Mouse (Mus musculus) limb, embryonic 14.5 days (tissue): ENCODE results near the gene Adamts8. TPM values are rescaled to one million over a fixed set of nuclear protein-coding genes. Genes with fewer than 3 reads are reported as not detected.

Source experiments
- ATAC-seq: fragments of 200-750 bp; cut with Nextera tagmentation; 2 replicates; pipeline ENCODE4 v1.8.0; 2017; ENCODE audit warnings: low read depth, moderate number of reproducible peaks, moderate TSS enrichment; ENCODE audit not compliant: low FRiP score
- DNase-seq: peaks from one replicate; pipeline ENCODE4 v3.0.0-alpha.2; 2015; ENCODE audit warnings: low spot score
- H3K27ac ChIP-seq: fragments of 300-500 bp; sonication (generic); replicated peaks from 2 replicates; pipeline ENCODE4 v1.5.1; 2014; ENCODE audit warnings: low read depth, mild to moderate bottlenecking, low read length, moderate library complexity, mixed read lengths
- H3K27me3 ChIP-seq: fragments of 300-500 bp; sonication (generic); 2 replicates; pipeline ENCODE4 v1.6.1; 2014; ENCODE audit warnings: low read length, mixed read lengths; ENCODE audit not compliant: control insufficient read depth, insufficient read depth
- H3K36me3 ChIP-seq: fragments of 300-500 bp; sonication (generic); 2 replicates; pipeline ENCODE4 v1.6.1; 2014; ENCODE audit warnings: mild to moderate bottlenecking, low read length, moderate library complexity, mixed read lengths; ENCODE audit not compliant: control insufficient read depth, insufficient read depth
- H3K4me1 ChIP-seq: fragments of 300-500 bp; sonication (generic); 2 replicates; pipeline ENCODE4 v1.6.1; 2014; ENCODE audit warnings: antibody characterized with exemption, low read length, mixed read lengths; ENCODE audit not compliant: control insufficient read depth, insufficient read depth
- H3K4me2 ChIP-seq: fragments of 300-500 bp; sonication (generic); replicated peaks from 2 replicates; pipeline ENCODE4 v1.6.1; 2014; ENCODE audit warnings: low read depth, mild to moderate bottlenecking, low read length, moderate library complexity; ENCODE audit not compliant: severe bottlenecking
- H3K4me3 ChIP-seq: fragments of 300-500 bp; sonication (generic); replicated peaks from 2 replicates; pipeline ENCODE4 v1.5.1; 2014; ENCODE audit warnings: low read length
- H3K9ac ChIP-seq: fragments of 300-500 bp; sonication (generic); 2 replicates; pipeline ENCODE4 v1.6.1; 2014; ENCODE audit warnings: mild to moderate bottlenecking, low read depth, low read length, moderate library complexity; ENCODE audit not compliant: severe bottlenecking
- H3K9me3 ChIP-seq: fragments of 300-500 bp; sonication (generic); 2 replicates; pipeline ENCODE4 v1.6.1; 2016; ENCODE audit warnings: low read length; ENCODE audit not compliant: control insufficient read depth
- POLR2A ChIP-seq: fragments of 200-500 bp; IDR thresholded peaks from 2 replicates; pipeline ENCODE4 v1.8.0; 2012; ENCODE audit warnings: inconsistent platforms, mild to moderate bottlenecking, moderate library complexity, borderline replicate concordance; ENCODE audit not compliant: insufficient read depth, insufficient read length; ENCODE audit errors: extremely low read depth
- WGBS: fragments of 180-500 bp; shearing (Covaris S2); extraction: QIAGEN DNeasy Blood & Tissue Kit; methylation state at CpG from one replicate; pipeline ENCODE4 v1.1.7; 2014; 5-methylcytosine and 5-hydroxymethylcytosine counted together
- polyA plus RNA-seq, 2 experiments: library from polyadenylated mRNA; depleted of rRNA in 1 of 2; stranded (reverse) in 1 of 2; unstranded in 1 of 2; fragments of >200 nt; fragmentation: Nextera tagmentation in 1 of 2; extraction: Ambion mirVana in 1 of 2; gene quantifications; 2 replicates each; pipeline versions ENCODE4 v1.2.1 to v1.2.3; 2012 to 2014

The Adamts8 gene
- polyA plus RNA-seq, 2 experiments = 4.2 to 5.0 TPM

DNA sequence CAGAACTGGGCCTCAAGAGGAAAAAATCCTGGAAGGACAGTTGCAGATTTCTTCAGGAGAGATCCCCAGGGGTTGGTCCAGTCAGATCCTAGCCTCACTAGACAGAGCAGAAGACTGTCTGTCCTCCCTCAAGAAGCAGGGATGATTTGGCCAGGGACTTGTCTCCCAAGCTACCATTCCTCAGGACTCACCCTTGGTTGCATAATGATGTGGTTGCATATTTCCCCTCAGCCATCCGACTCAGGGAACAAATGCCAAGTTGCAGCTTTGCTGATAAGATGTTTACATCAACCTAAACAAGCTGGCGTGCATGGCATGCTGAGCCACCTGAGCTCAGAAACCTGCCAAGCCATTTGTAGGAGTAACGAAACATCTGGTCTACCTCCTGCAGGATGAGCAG lies 7.1 kb downstream of the Adamts8 start:
- H3K27me3 ChIP-seq = peaks cover 20% of the 10 kb centered on the region
- DNase-seq = no peak
- H3K9me3 ChIP-seq = no peaks in the 10 kb centered on the region
- H3K36me3 ChIP-seq = no peaks in the 10 kb centered on the region
- H3K4me3 ChIP-seq = no peak overlapping the region
- no peak for TF ChIP-seq POLR2A
- no peak for ATAC-seq
- peaks cover 6% of the 10 kb centered on the region; the same call in 1 of the 2 replicates for H3K4me1 ChIP-seq
- H3K4me2 ChIP-seq = no peak overlapping the region
- no peak overlapping the region for H3K9ac ChIP-seq
- WGBS = 72% methylated on average over 3 of the region's 3 CpGs
- H3K27ac ChIP-seq = no peak overlapping the region

DNA sequence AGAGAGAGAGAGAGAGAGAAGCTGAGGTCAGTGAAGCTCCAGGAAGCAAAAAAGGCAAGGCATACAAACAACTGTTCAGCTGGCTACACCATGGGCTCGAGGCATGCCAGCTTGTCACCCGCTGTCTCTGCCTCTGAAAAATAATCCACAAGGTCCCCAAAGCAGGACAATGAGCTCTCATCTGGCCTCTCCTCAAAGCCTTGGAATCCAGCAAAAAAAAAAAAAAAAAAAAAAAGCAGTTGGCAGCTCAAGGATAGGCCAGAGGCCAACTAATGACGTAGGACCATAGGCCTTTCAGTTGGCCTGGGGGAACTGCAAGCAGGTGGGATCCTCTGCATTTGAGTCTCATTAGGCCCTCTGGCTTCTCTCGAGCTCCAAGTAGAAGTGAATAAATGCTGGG lies 7.6 kb downstream of the Adamts8 start:
- peaks cover 15% of the 10 kb centered on the region for H3K27me3 ChIP-seq
- DNase-seq (peak; percentile 49), ATAC-seq (no peak)
- no peak overlapping the region for H3K4me2 ChIP-seq
- no peaks in the 10 kb centered on the region for H3K36me3 ChIP-seq
- H3K27ac ChIP-seq = no peak overlapping the region
- no peak overlapping the region for H3K9ac ChIP-seq
- WGBS = 61% methylated on average over 4 of the region's 4 CpGs
- H3K4me1 ChIP-seq = peaks cover 6% of the 10 kb centered on the region; the same call in 1 of the 2 replicates
- H3K9me3 ChIP-seq = no peaks in the 10 kb centered on the region
- no peak for TF ChIP-seq POLR2A
- H3K4me3 ChIP-seq = no peak overlapping the region

DNA sequence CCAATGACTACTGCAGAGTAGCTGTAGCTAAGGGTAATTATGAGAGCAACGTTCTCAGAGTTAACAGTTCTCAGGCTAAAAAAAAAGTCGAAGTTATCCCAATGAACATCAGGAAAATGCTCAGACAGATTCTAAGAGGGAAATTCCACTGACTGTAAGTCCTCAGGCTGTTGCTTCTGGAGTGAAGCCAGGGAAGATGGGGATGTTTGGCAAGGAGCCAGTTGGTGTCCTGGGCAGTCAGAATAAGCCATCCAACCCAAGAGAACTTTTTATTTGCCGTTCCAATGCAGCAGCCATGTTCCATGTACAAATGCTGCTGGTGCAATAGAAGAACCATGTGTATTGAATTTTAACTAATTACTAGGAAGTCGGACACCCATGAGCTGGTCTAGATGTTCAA lies 8.2 kb downstream of the Adamts8 start:
- peaks cover 9% of the 10 kb centered on the region; the same call in 1 of the 2 replicates for H3K27me3 ChIP-seq
- H3K9me3 ChIP-seq = no peaks in the 10 kb centered on the region
- H3K27ac ChIP-seq = no peak overlapping the region
- no peak for TF ChIP-seq POLR2A
- no peak overlapping the region for H3K4me3 ChIP-seq
- H3K4me1 ChIP-seq = peaks cover 6% of the 10 kb centered on the region; the same call in 1 of the 2 replicates
- no peak overlapping the region for H3K4me2 ChIP-seq
- H3K36me3 ChIP-seq = no peaks in the 10 kb centered on the region
- H3K9ac ChIP-seq = no peak overlapping the region
- ATAC-seq (no peak), DNase-seq (peak; percentile 36)
- 61% methylated on average over 4 of the region's 4 CpGs for WGBS

DNA sequence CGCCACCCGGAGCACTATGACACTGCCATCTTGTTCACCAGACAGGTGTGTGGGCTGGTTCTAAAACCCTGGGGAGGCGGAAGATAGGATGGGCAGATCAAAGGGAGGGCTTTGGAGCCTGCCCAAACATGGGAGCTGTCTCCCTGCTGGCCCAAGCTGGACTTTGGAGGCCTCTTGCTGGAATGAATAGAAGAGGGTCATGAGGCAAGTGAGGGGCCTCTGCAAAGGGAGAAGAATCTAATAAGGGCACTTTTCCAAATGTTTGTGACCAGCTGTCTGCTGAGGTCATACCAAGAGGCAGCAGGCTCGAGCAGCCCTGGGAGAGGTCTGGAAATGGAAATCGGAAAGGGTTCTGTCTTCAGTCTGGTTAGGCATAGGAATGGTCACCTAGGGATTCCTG lies 9.1 kb downstream of the Adamts8 start:
- no peak for TF ChIP-seq POLR2A
- Histone ChIP-seq H3K36me3 (no peaks in the 10 kb centered on the region), H3K4me1 (peaks cover 6% of the 10 kb centered on the region; the same call in 1 of the 2 replicates), H3K27ac (no peak overlapping the region), H3K9me3 (no peaks in the 10 kb centered on the region), H3K4me2 (no peak overlapping the region), H3K4me3 (no peak overlapping the region), H3K9ac (no peak overlapping the region), H3K27me3 (no peaks in the 10 kb centered on the region)
- DNase-seq = no peak
- 80% methylated on average over 5 of the region's 5 CpGs for WGBS
- ATAC-seq = no peak

- no peak for TF ChIP-seq POLR2A
- WGBS = 50% methylated on average over 8 of the region's 8 CpGs
- no peak overlapping the region for H3K4me3 ChIP-seq
- H3K9ac ChIP-seq = no peak overlapping the region
- H3K9me3 ChIP-seq = no peaks in the 10 kb centered on the region
- no peaks in the 10 kb centered on the region for H3K27me3 ChIP-seq
- H3K4me2 ChIP-seq = no peak overlapping the region
- peaks cover 6% of the 10 kb centered on the region; the same call in 1 of the 2 replicates for H3K4me1 ChIP-seq
- ATAC-seq (0 out of 2 replicates have a peak, but pooled peaks have one; percentile 31), DNase-seq (no peak)
- H3K27ac ChIP-seq = no peak overlapping the region
- no peaks in the 10 kb centered on the region for H3K36me3 ChIP-seq
These were observed 10.9 kb downstream of the Adamts8 start for GRCm38 (mm10) chr9:30953287-30953686.

GRCm38 (mm10) chr9:30955246-30955645 lies 12.9 kb downstream of the Adamts8 start:
- peaks cover 4% of the 10 kb centered on the region; the same call in 1 of the 2 replicates for H3K4me1 ChIP-seq
- H3K9me3 ChIP-seq = no peaks in the 10 kb centered on the region
- H3K36me3 ChIP-seq = no peaks in the 10 kb centered on the region
- ATAC-seq (no peak), DNase-seq (no peak)
- whole genome bisulfite sequencing = 84% methylated on average over 9 of the region's 9 CpGs
- H3K4me3 ChIP-seq = no peak overlapping the region
- no peak overlapping the region for H3K4me2 ChIP-seq
- no peaks in the 10 kb centered on the region for H3K27me3 ChIP-seq
- no peak overlapping the region for H3K27ac ChIP-seq
- no peak for TF ChIP-seq POLR2A
- H3K9ac ChIP-seq = no peak overlapping the region
